Mouse (Mus musculus) hindbrain, embryonic 16.5 days (tissue): ENCODE results near the gene Rrbp1. TPM values are rescaled to one million over a fixed set of nuclear protein-coding genes. Genes with fewer than 3 reads are reported as not detected.

Experiments
- ATAC-seq: fragments of 200-750 bp; cut with Nextera tagmentation; 2 replicates; pipeline ENCODE4 v1.8.0; 2017; ENCODE audit warnings: moderate TSS enrichment, moderate library complexity
- H3K27ac ChIP-seq: fragments of 300-500 bp; sonication (generic); 2 replicates; pipeline ENCODE4 v1.5.1; 2014; ENCODE audit warnings: low read depth, mild to moderate bottlenecking, control low read depth, low read length, moderate library complexity
- H3K27me3 ChIP-seq: fragments of 300-500 bp; sonication (generic); replicated peaks from 2 replicates; pipeline ENCODE4 v1.6.1; 2014; ENCODE audit warnings: low read length; ENCODE audit not compliant: control insufficient read depth, insufficient read depth
- H3K36me3 ChIP-seq: fragments of 300-500 bp; sonication (generic); 2 replicates; pipeline ENCODE4 v1.6.1; 2014; ENCODE audit warnings: mild to moderate bottlenecking, low read length, moderate library complexity, mixed read lengths; ENCODE audit not compliant: control insufficient read depth, insufficient read depth
- H3K4me1 ChIP-seq: fragments of 300-500 bp; sonication (generic); 2 replicates; pipeline ENCODE4 v1.6.1; 2014; ENCODE audit warnings: low read depth, low read length; ENCODE audit not compliant: control insufficient read depth, insufficient read depth
- H3K4me2 ChIP-seq: fragments of 300-500 bp; sonication (generic); 2 replicates; pipeline ENCODE4 v1.6.1; 2014; ENCODE audit warnings: mild to moderate bottlenecking, low read length, control low read depth, moderate library complexity
- H3K4me3 ChIP-seq: fragments of 300-500 bp; sonication (generic); 2 replicates; pipeline ENCODE4 v1.5.1; 2014; ENCODE audit warnings: mild to moderate bottlenecking, low read length, control low read depth, moderate library complexity
- H3K9ac ChIP-seq: fragments of 300-500 bp; sonication (generic); 2 replicates; pipeline ENCODE4 v1.6.1; 2014; ENCODE audit warnings: low read depth, mild to moderate bottlenecking, control low read depth, low read length, moderate library complexity
- H3K9me3 ChIP-seq: fragments of 300-500 bp; sonication (generic); 2 replicates; pipeline ENCODE4 v1.6.1; 2014; ENCODE audit warnings: mild to moderate bottlenecking, low read length, moderate library complexity; ENCODE audit not compliant: control insufficient read depth
- WGBS: fragments of 180-500 bp; shearing (Covaris S2); extraction: QIAGEN DNeasy Blood & Tissue Kit; methylation state at CpG from one replicate; pipeline ENCODE4 v1.1.7; 2014; 5-methylcytosine and 5-hydroxymethylcytosine counted together
- polyA plus RNA-seq: library from polyadenylated mRNA; unstranded; fragments of >200 nt; fragmentation: Nextera tagmentation; extraction: Ambion mirVana; gene quantifications from 2 replicates; pipeline ENCODE4 v1.2.1, GENCODE M21; 2015

Gene Rrbp1
- polyA plus RNA-seq, 1 experiment from 2014 or later = 32.8 TPM

DNA sequence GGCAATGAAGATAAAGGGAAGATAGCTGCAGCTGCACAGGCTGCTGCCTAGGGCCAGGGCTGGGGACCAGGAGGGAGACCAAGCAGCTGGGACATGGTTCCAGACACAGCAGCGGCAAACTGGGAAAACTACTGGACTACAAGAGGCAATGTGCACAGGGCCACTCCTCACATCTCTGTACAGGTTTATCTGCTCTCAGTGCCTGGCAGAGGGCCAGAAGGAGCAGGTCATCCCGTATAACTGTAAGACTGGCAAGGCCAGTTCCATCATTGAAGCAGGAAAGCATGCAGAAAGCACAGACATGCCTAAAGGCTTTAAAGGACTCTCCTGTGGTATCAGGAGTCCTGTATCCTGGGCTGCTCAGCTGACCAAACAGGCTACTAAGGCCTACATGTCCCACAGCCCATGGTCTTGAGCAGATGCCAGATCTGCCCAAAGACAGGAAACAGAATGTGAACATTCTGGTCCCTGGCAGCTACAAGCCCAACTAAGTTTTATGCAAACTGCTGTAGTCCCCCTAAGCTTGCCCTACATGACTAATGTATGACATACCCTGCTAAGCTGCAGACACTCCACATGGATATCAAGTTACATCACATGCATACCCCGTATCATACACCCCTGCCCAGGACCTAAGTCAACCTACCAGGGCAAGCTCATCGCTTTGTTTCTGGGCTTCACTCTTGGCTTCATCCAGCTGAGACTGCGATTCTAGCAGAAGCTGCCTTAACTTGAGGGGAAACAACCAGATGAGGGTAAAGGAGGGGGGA is 59.3 kb downstream of the Rrbp1 start:
- H3K4me2 ChIP-seq = no peak overlapping the region
- no peaks in the 10 kb centered on the region for H3K4me1 ChIP-seq
- H3K27me3 ChIP-seq = no peaks in the 10 kb centered on the region
- H3K27ac ChIP-seq = no peak overlapping the region
- no peak overlapping the region for H3K9ac ChIP-seq
- WGBS = 85% methylated on average over 5 of the region's 5 CpGs
- no peaks in the 10 kb centered on the region for H3K9me3 ChIP-seq
- H3K36me3 ChIP-seq = peaks cover 43% of the 10 kb centered on the region
- H3K4me3 ChIP-seq = no peak overlapping the region
- no peak for ATAC-seq

DNA sequence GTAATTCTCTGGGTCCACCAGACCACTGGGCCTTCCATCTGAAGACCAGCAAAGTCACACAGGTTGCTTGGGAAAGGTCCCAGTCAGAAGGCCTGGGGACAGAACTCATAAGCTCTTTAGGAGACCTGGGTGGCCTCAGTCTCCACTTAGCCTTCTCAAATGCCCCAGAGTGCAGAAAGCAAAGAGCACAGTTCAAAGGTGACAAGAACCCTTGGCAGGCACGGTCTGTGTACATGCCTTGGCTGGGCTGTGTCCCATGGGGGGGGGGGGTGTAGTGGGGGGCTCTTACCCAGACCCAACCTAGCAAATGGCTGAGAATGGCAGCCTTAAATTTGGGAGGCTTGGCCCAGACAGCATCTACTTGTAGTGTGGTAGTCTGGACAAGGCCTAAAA is 60.0 kb downstream of the Rrbp1 start:
- Histone ChIP-seq H3K27ac (no peak overlapping the region), H3K4me2 (no peak overlapping the region), H3K9me3 (no peaks in the 10 kb centered on the region), H3K4me3 (no peak overlapping the region), H3K4me1 (no peaks in the 10 kb centered on the region), H3K9ac (no peak overlapping the region), H3K36me3 (peaks cover 42% of the 10 kb centered on the region), H3K27me3 (no peaks in the 10 kb centered on the region)
- WGBS = 80% methylated on average over 1 of the region's 1 CpGs
- ATAC-seq = no peak

DNA sequence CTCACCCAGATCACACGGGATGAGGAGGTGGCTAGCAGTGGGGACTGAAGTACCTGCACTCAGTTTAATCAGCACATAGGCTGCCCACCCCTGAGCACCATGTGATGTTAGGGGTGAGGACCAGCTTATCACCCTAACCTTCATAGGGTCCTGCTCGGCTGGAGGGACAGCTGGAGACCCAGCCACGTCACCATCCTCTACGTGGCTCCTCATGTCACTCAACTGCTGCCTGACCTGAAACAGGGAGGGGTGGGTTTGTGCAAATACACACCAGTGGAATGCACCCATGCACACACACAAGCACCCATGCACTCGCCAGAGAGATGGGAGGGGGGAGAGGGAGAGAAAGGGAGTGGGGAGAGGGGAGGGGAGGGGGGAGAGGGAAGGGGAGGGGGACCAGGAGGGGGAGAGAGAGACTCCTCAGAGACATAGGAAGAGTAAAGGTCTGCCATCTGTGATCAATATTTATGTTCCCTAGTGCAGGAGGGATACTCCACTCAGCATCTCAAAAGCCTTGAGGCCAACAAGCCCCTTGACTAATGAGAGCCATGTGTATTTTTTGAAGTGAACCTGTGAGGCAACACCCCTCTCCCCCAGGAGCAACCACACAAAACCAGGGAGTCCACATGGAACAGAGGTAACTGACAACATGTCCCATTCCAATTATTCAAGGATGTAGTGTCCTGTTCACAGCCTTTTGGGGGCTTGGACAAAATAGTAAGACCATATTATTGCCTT is 60.6 kb downstream of the Rrbp1 start:
- no peaks in the 10 kb centered on the region for H3K27me3 ChIP-seq
- peaks cover 42% of the 10 kb centered on the region for H3K36me3 ChIP-seq
- H3K4me3 ChIP-seq = no peak overlapping the region
- H3K9me3 ChIP-seq = no peaks in the 10 kb centered on the region
- H3K9ac ChIP-seq = no peak overlapping the region
- no peak overlapping the region for H3K27ac ChIP-seq
- H3K4me2 ChIP-seq = no peak overlapping the region
- no peak for ATAC-seq
- WGBS = 82% methylated on average over 5 of the region's 5 CpGs
- no peaks in the 10 kb centered on the region for H3K4me1 ChIP-seq

DNA sequence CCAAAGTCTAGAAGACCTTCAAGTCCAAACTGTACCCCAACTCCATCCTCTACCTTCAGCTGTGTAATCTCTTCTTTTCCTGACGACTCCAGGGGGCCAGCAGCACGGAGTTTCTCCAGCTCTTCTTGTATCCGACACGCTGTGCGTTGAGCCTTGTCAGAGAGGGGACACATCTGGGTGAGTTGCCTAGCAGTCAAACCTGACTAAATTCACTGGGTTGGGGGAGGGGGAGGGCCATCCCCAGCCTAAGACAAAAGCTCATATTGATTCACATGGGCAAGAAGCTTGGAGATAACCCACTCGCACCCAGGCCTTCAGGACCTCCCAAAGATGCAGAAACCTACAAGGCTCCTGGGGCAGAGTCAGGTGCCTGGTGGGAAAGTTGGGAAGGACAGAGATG is 61.8 kb downstream of the Rrbp1 start:
- H3K9ac ChIP-seq = no peak overlapping the region
- H3K4me3 ChIP-seq = no peak overlapping the region
- H3K9me3 ChIP-seq = no peaks in the 10 kb centered on the region
- H3K27ac ChIP-seq = no peak overlapping the region
- no peaks in the 10 kb centered on the region for H3K27me3 ChIP-seq
- ATAC-seq = no peak
- 96% methylated on average over 6 of the region's 6 CpGs for WGBS
- peaks cover 48% of the 10 kb centered on the region for H3K36me3 ChIP-seq
- no peak overlapping the region for H3K4me2 ChIP-seq
- no peaks in the 10 kb centered on the region for H3K4me1 ChIP-seq

DNA sequence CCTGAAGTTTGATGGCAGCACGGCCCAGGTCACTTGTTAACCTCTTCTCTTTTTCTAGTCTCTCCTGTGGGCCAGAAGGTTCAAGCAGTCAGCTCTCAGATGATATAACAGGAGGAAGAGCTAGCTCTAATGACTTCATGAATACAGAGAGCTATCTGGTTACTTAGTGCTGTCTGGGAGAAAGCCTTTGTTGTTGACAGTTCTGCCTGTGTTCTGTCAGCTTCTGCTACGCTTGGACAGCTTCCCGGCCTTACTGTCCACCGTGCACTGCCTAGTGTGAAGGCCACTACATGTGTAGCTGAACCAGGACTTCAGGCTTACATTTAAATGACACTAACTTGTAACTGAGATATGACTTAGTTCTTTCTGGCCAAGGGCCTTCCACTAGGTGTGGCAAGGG is 62.6 kb downstream of the Rrbp1 start:
- H3K9ac ChIP-seq = no peak overlapping the region
- no peaks in the 10 kb centered on the region for H3K9me3 ChIP-seq
- no peaks in the 10 kb centered on the region for H3K4me1 ChIP-seq
- no peak overlapping the region for H3K4me2 ChIP-seq
- no peak overlapping the region for H3K4me3 ChIP-seq
- no peaks in the 10 kb centered on the region for H3K27me3 ChIP-seq
- H3K27ac ChIP-seq = no peak overlapping the region
- WGBS = 89% methylated on average over 4 of the region's 4 CpGs
- ATAC-seq = no peak
- H3K36me3 ChIP-seq = peaks cover 48% of the 10 kb centered on the region

DNA sequence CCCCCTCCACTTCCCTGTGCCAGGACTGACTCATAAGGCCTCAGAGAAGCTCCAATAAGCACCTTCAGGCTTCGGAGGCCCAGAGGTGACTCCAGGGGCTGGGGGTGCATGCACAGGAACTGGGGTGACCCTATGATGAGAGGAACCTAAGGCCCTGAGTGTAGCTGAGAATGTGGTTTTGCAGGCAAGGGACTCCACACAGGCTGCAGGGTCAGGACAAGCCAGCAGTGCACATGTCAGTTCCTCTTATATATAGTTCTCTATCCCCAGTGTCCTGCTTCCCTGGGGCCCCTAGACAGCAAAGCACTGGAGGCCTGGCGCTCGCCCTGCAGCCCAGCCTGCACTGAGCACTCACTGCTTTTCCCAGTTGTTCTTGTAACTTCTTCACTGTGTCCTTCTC is 63.1 kb downstream of the Rrbp1 start:
- WGBS = 85% methylated on average over 3 of the region's 3 CpGs
- Histone ChIP-seq H3K27ac (no peak overlapping the region), H3K36me3 (peaks cover 50% of the 10 kb centered on the region), H3K4me2 (no peak overlapping the region), H3K27me3 (no peaks in the 10 kb centered on the region), H3K9ac (no peak overlapping the region), H3K4me1 (no peaks in the 10 kb centered on the region), H3K4me3 (no peak overlapping the region), H3K9me3 (no peaks in the 10 kb centered on the region)
- no peak for ATAC-seq

DNA sequence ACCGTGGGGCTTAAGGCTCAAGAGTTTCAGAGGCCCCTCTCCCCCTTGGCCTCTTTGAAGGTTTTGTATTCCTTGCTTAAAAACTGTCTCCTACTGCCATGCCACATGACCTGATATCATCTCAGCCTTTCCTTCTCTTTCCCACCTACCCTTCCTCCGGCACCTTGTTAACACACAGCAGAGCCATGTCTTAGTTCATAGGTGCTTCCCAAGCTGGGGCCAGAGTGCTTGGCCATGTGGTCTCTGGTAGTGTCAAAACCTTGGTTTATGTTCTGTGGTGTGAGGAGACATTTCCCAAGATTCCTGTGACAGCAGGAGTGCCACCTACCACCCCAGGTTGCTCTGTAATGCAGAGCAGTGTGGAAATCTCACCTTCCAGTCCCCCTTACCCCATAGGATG is 64.7 kb downstream of the Rrbp1 start:
- Histone ChIP-seq H3K36me3 (peaks cover 45% of the 10 kb centered on the region), H3K4me1 (no peaks in the 10 kb centered on the region), H3K9me3 (no peaks in the 10 kb centered on the region), H3K4me3 (no peak overlapping the region), H3K27me3 (no peaks in the 10 kb centered on the region), H3K9ac (no peak overlapping the region), H3K27ac (no peak overlapping the region), H3K4me2 (no peak overlapping the region)
- no peak for ATAC-seq
- 94% methylated on average over 2 of the region's 2 CpGs for WGBS

DNA sequence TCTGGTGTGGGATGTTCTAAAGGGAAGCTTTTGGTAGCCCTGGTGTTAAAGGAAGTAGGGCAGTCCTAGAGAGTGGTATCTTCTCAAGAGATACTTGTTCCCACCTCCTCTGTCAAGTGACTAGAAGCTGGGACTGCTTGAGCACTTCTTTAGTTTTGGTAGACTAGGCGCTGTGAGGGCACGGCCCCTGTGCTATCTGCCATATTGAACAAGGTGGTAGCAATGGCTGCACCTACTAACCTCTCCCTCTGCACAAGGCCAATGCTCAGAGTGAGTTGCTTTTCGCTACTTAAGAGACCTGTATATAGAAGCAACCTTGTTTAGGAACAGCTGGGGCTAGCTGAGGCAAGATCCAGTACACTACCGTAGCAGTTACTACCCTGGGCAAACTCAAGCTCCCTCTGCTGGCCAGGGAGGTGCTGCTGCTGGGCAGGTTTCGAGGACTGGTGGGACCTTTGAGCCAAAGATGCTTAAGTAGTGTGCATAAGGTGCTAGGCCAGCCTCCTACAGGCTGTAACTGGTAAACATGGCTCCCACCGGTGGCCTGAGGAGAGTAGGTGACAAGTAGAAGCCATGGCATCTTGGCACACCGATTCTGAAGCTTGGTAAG is 65.5 kb downstream of the Rrbp1 start:
- 96% methylated on average over 7 of the region's 7 CpGs for WGBS
- Histone ChIP-seq H3K27me3 (no peaks in the 10 kb centered on the region), H3K36me3 (peaks cover 50% of the 10 kb centered on the region), H3K4me1 (no peaks in the 10 kb centered on the region), H3K4me2 (no peak overlapping the region), H3K4me3 (no peak overlapping the region), H3K9me3 (no peaks in the 10 kb centered on the region), H3K27ac (no peak overlapping the region), H3K9ac (no peak overlapping the region)
- ATAC-seq = no peak

DNA sequence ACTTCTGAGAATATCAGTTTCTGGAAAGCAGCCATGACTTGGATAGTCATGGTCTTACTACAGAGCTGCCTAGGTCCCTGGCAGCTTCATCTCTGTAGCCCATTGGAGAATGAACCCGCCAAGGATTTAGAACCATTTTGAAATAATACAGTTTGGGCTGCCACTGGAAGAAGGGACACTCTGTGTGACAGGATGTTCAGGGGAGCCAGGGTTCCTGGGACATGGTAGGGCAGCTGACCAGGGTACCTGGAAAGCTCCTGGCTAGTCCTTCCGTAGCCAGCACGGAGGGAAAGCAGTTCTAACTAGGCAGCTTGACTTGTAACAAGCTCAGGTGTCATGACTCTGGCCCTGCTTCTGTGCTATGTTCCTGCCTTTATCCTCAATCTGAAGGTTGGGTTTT is 66.3 kb downstream of the Rrbp1 start:
- peaks cover 53% of the 10 kb centered on the region for H3K36me3 ChIP-seq
- WGBS = 95% methylated on average over 3 of the region's 3 CpGs

More for the DNA sequence above, 66.3 kb downstream of the Rrbp1 start:
- Histone ChIP-seq H3K4me3 (no peak overlapping the region), H3K4me1 (no peaks in the 10 kb centered on the region), H3K9me3 (no peaks in the 10 kb centered on the region), H3K27ac (no peak overlapping the region), H3K4me2 (no peak overlapping the region), H3K27me3 (no peaks in the 10 kb centered on the region), H3K9ac (no peak overlapping the region)
- ATAC-seq = no peak
